Mouse (Mus musculus) kidney, postnatal 0 days (tissue): ENCODE data around the gene Def6. TPM values are rescaled to one million over a fixed set of nuclear protein-coding genes. Genes with fewer than 3 reads are reported as not detected.

Source experiments
- ATAC-seq: fragments of 200-750 bp; cut with Nextera tagmentation; replicated peaks from 2 replicates; pipeline ENCODE4 v1.8.0; 2017; ENCODE audit warnings: low read depth, moderate number of reproducible peaks, moderate TSS enrichment, moderate library complexity; ENCODE audit not compliant: low FRiP score
- DNase-seq: peaks from one replicate; pipeline ENCODE4 v3.0.0-alpha.2; 2016; ENCODE audit warnings: low spot score
- H3K27ac ChIP-seq: fragments of 300-500 bp; sonication (generic); 2 replicates; pipeline ENCODE4 v1.5.1; 2014; ENCODE audit warnings: mild to moderate bottlenecking
- H3K27me3 ChIP-seq: fragments of 300-500 bp; sonication (generic); 2 replicates; pipeline ENCODE4 v1.6.1; 2014; ENCODE audit warnings: low read length, mixed read lengths; ENCODE audit not compliant: insufficient read depth
- H3K36me3 ChIP-seq: fragments of 300-500 bp; sonication (generic); 2 replicates; pipeline ENCODE4 v1.6.1; 2014; ENCODE audit warnings: low read length, mixed read lengths; ENCODE audit not compliant: insufficient read depth
- H3K4me1 ChIP-seq: fragments of 300-500 bp; sonication (generic); replicated peaks from 2 replicates; pipeline ENCODE4 v1.6.1; 2014; ENCODE audit warnings: antibody characterized with exemption, low read length, mixed read lengths; ENCODE audit not compliant: insufficient read depth
- H3K4me2 ChIP-seq: fragments of 300-500 bp; sonication (generic); 2 replicates; pipeline ENCODE4 v1.6.1; 2014; ENCODE audit warnings: mild to moderate bottlenecking, low read length, moderate library complexity, mixed read lengths
- H3K4me3 ChIP-seq: fragments of 300-500 bp; sonication (generic); replicated peaks from 2 replicates; pipeline ENCODE4 v1.5.1; 2014; ENCODE audit warnings: low read depth, low read length
- H3K9ac ChIP-seq: fragments of 300-500 bp; sonication (generic); 2 replicates; pipeline ENCODE4 v1.6.1; 2014; ENCODE audit warnings: low read depth, low read length
- H3K9me3 ChIP-seq: fragments of 300-500 bp; sonication (generic); replicated peaks from 2 replicates; pipeline ENCODE4 v1.6.1; 2016; ENCODE audit warnings: low read length, inconsistent platforms, mixed read lengths
- CTCF ChIP-seq: IDR thresholded peaks from 2 replicates; pipeline ENCODE4 v1.5.1; 2016; ENCODE audit warnings: antibody characterized with exemption, low read depth, mild to moderate bottlenecking, moderate library complexity
- WGBS: fragments of 180-500 bp; shearing (Covaris S2); extraction: QIAGEN DNeasy Blood & Tissue Kit; methylation state at CpG from one replicate; pipeline ENCODE4 v1.1.7; 2014; 5-methylcytosine and 5-hydroxymethylcytosine counted together
- polyA plus RNA-seq: library from polyadenylated mRNA; unstranded; fragments of >200 nt; fragmentation: Nextera tagmentation; extraction: Ambion mirVana; gene quantifications from 2 replicates; pipeline ENCODE4 v1.2.1, GENCODE M21; 2015

The Def6 gene
- polyA plus RNA-seq, 1 experiment from 2014 or later: 8.6 TPM

DNA sequence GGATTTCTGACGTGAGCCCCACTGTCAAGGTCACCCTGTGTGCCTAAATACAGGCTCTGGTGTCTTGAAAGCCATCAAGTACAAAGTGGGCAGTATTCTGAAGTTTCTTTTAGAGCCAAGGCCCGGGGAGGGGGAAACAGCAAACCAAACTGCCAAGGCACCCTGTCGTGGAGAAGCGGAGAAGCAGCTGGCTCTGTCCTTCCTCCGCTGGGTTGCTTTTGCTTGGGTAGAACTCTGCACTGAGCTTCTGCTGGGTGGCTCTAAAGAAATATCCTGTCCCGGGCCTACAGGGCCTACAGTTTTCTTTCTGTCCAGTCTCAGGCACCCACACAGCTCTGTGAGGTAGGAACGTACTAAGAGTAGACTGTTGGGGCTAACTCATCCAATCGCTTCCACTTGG lies 486 bp upstream of the Def6 start:
- peaks cover 9% of the 10 kb centered on the region for H3K36me3 ChIP-seq
- H3K9me3 ChIP-seq: no peaks in the 10 kb centered on the region
- H3K27me3 ChIP-seq: no peaks in the 10 kb centered on the region
- no peak for ATAC-seq
- TF ChIP-seq CTCF: no peak
- H3K9ac ChIP-seq: 0 out of 2 replicates have a peak overlapping the region, but pooled peaks have one; percentile 62
- WGBS: 73% methylated on average over 8 of the region's 8 CpGs
- H3K4me2 ChIP-seq: no peak overlapping the region
- H3K4me3 ChIP-seq: no peak overlapping the region
- DNase-seq: no peak
- peaks cover 14% of the 10 kb centered on the region for H3K4me1 ChIP-seq
- H3K27ac ChIP-seq: peak overlapping the region; percentile 81

DNA sequence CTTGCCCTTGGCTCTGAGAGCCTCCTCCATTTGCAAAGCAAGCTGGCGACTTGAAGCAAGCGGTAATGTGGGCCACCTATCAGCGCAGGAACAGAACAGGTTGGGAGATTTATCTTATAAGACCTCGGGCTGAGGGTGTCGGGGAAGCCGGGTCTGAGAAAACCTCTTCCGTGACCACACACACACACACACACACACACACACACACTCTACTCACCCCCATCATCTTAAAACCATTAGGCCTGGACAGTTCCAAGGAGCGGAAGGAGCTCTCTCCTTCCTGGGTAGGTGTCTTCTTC lies 685 bp downstream of the Def6 start:
- 58% methylated on average over 8 of the region's 8 CpGs for WGBS
- H3K36me3 ChIP-seq: 0 out of 2 replicates have a peak, but pooled peaks cover under 1% of the 10 kb centered on the region
- peaks cover 14% of the 10 kb centered on the region for H3K4me1 ChIP-seq
- H3K27ac ChIP-seq: no peak overlapping the region
- no peak for TF ChIP-seq CTCF
- H3K4me2 ChIP-seq: peak overlapping the region; percentile 62
- peak overlapping the region; percentile 62 for H3K9ac ChIP-seq
- no peaks in the 10 kb centered on the region for H3K27me3 ChIP-seq
- ATAC-seq (no peak), DNase-seq (no peak)
- H3K4me3 ChIP-seq: peak overlapping the region; percentile 36; the same call in 1 of the 2 replicates
- H3K9me3 ChIP-seq: no peaks in the 10 kb centered on the region

DNA sequence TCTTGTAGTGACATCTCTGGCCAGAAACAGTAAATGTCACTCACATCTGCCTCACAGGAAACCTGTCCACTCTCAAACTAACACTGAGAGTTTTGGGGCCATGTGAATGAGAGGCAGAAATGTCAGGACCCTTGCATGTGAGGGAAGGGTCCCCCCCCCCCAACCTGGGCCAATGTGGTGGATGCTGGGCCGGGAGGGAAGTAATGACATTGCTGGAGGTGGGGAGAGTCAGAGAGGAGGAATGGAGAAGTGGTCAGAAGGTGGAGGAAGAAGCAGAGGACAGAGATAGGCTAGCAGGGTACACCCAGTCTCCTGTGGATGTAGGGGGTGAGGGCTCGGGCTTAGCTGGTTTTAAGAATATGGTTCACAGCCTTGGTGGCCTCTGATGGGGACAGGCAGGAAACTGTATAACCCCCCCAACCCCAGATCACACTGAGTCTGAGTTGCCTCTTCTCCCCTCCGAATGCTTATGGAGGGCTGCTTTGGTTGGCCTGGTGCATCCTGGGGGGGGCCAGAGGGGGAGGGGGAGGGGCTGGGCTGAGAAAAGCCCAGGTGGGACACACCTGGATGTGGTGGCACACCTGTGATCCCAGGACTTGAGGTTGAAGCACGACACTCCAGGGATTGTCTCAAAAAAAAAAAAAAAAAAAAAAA lies 2.0 kb downstream of the Def6 start:
- no peak for TF ChIP-seq CTCF
- Histone ChIP-seq H3K9me3 (no peaks in the 10 kb centered on the region), H3K9ac (0 out of 2 replicates have a peak overlapping the region, but pooled peaks have one; percentile 18), H3K4me3 (no peak overlapping the region), H3K4me1 (peaks cover 14% of the 10 kb centered on the region), H3K36me3 (no peaks in the 10 kb centered on the region), H3K27ac (no peak overlapping the region), H3K27me3 (no peaks in the 10 kb centered on the region), H3K4me2 (no peak overlapping the region)
- WGBS: 71% methylated on average over 4 of the region's 4 CpGs
- no peak for ATAC-seq
- no peak for DNase-seq

DNA sequence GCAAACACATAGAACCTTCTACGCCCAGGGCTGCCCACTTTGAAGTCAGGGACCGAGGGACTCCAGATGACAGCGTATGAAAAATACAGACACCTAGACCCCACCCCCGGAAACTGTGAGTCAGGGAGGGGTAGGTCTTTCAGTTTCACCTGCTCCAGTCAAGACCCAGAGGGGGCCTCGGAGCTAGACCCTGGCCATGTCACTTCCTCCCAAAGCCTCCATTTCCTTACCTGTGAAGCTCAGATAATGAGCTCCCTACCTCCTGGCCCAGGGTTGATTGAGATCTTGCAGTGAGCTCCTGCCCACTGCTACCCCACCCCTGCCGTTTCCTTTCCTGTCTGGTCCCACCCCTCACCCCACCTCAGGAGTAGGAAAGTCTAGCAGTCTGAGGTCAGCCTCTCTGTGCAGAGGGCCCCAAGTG lies 4.4 kb downstream of the Def6 start:
- H3K27me3 ChIP-seq: no peaks in the 10 kb centered on the region
- H3K4me2 ChIP-seq: no peak overlapping the region
- H3K9me3 ChIP-seq: no peaks in the 10 kb centered on the region
- TF ChIP-seq CTCF: no peak
- peaks cover 13% of the 10 kb centered on the region for H3K4me1 ChIP-seq
- WGBS: 72% methylated on average over 6 of the region's 6 CpGs
- no peak overlapping the region for H3K4me3 ChIP-seq
- no peak for DNase-seq
- H3K27ac ChIP-seq: no peak overlapping the region
- H3K9ac ChIP-seq: no peak overlapping the region
- H3K36me3 ChIP-seq: no peaks in the 10 kb centered on the region
- no peak for ATAC-seq

DNA sequence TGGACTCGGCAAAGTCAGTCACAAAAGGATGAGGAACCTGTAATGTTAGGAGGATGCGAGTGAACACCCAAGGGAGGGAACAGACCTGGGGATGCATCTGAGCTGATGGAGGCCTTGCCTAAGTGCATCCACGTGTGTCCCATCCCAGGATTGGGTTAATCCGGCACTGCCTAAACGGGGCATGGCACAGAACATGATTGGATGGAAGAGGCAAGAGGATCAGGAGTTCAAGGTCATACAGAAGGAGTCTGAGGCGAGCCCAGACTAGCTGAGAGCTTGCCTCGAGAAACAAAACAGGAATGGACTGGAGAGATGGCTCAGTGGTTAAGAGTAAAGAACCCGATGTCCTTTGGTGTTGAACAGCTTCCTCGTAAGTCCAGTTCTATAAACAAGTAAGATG lies 4.8 kb downstream of the Def6 start:
- TF ChIP-seq CTCF: no peak
- Histone ChIP-seq H3K9ac (no peak overlapping the region), H3K27me3 (no peaks in the 10 kb centered on the region), H3K36me3 (no peaks in the 10 kb centered on the region), H3K4me2 (no peak overlapping the region), H3K27ac (no peak overlapping the region), H3K4me3 (no peak overlapping the region), H3K9me3 (no peaks in the 10 kb centered on the region), H3K4me1 (peaks cover 8% of the 10 kb centered on the region)
- ATAC-seq (no peak), DNase-seq (no peak)
- WGBS: 60% methylated on average over 9 of the region's 9 CpGs

DNA sequence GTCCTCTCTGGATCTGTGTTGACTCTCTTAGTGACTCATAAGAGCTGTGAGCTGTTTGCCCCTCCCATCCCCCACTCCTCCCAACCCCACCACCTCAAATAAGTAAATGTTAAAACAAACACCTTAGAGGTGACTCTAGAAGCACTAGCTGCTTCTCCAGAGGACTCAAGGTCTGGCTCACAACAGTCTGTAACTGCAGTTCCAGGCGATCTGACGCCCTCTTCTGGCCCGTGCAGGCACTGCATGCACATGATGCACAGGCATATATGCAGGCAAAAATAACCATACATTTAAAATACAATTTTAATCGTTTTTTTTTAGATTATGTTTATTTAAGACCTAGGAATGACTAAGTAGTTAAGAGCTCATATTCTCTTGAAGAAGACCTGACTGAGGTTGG lies 5.7 kb downstream of the Def6 start:
- Histone ChIP-seq H3K27me3 (no peaks in the 10 kb centered on the region), H3K9me3 (no peaks in the 10 kb centered on the region), H3K4me3 (no peak overlapping the region), H3K36me3 (no peaks in the 10 kb centered on the region), H3K4me1 (no peaks in the 10 kb centered on the region; the same call in 1 of the 2 replicates), H3K27ac (no peak overlapping the region), H3K9ac (no peak overlapping the region), H3K4me2 (no peak overlapping the region)
- DNase-seq (no peak), ATAC-seq (no peak)
- peak; percentile 57 for TF ChIP-seq CTCF
- WGBS: 30% methylated on average over 4 of the region's 4 CpGs

DNA sequence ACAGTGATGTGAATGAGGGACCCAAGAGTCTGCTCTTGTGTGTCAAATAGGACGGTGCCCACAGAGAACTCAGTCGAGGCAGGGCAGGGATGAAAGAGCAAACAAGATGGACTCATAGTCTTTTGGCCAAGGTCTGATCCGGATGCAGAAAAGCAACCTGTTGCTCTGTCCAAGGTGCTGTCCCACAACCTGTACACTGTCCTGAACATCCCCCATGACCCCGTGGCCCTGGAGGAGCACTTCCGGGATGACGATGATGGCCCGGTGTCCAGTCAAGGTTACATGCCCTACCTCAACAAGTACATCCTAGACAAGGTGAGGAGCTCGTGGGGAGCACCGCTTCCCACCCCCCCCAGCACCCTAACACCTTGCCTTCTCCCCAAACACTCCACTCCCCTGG lies 9.2 kb downstream of the Def6 start:
- 85% methylated on average over 9 of the region's 9 CpGs for WGBS
- no peak for DNase-seq
- Histone ChIP-seq H3K4me1 (no peaks in the 10 kb centered on the region), H3K27ac (no peak overlapping the region), H3K36me3 (no peaks in the 10 kb centered on the region), H3K4me3 (no peak overlapping the region), H3K9me3 (no peaks in the 10 kb centered on the region), H3K4me2 (no peak overlapping the region), H3K27me3 (no peaks in the 10 kb centered on the region), H3K9ac (no peak overlapping the region)
- no peak for ATAC-seq
- TF ChIP-seq CTCF: no peak
